Mouse (Mus musculus): ENCODE results near the gene Otulinl.

GRCm38 (mm10) chr15:27661696-27662095 is 19.7 kb downstream of the Otulinl start:
- TF ChIP-seq POLR2AphosphoS2 (IDR thresholded peaks at IDR 0.05; ENCODE audit: insufficient read length, low read depth) (no peak), CEBPB (IDR thresholded peaks at IDR 0.05; ENCODE audit: insufficient read depth, poor library complexity, severe bottlenecking) (no peak), POLR2A (IDR thresholded peaks at IDR 0.05; ENCODE audit: insufficient read length, low read depth) (no peak), MYOG (IDR thresholded peaks at IDR 0.05; ENCODE audit: control insufficient read depth in 1 of 3, insufficient read depth in 1 of 3, insufficient read length in 2 of 3, low read depth in 2 of 3) (no peak), MAX (IDR thresholded peaks at IDR 0.05; ENCODE audit: low read depth) (no peak)
